Mouse (Mus musculus) G1E (cell line): Measurements from ENCODE around the gene Tbc1d5.

Source experiments
- CTCF ChIP-seq: IDR thresholded peaks from 2 replicates; pipeline ENCODE4 v1.5.1; 2012; ENCODE audit warnings: low read depth, low read length, inconsistent platforms, mixed read lengths
- GATA1 ChIP-seq: IDR thresholded peaks from 2 replicates; pipeline ENCODE4 v1.6.1; 2012; ENCODE audit warnings: borderline replicate concordance, low read length, inconsistent platforms, mixed read lengths
- POLR2AphosphoS5 ChIP-seq: IDR thresholded peaks from 2 replicates; pipeline ENCODE4 v1.6.1; 2012; ENCODE audit warnings: low read depth, low read length, inconsistent platforms; ENCODE audit not compliant: insufficient replicate concordance

DNA sequence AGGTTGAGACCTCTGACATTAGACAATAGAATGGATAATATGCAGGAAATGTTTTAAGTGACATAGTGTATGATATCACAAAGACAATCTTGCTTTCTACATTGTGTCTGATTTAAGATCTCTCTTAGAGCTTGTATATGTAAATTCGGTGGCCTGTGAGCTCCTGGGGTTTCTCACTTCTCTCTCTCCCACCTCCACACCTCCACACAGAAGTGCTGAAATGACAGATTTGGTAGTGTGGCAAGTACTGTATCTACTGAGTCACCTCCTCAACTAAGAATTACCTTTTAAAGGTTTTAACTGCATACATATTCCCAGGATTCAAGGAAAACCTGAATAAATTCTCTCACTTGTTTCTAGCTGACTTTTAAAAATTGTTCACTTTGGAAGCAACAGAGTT is 180.9 kb downstream of the Tbc1d5 start:
- TF ChIP-seq CTCF: no peak
- no peak for TF ChIP-seq GATA1
- no peak for TF ChIP-seq POLR2AphosphoS5
